Mouse (Mus musculus): ENCODE results near the gene Tenm3. TPM values are rescaled to one million over a fixed set of nuclear protein-coding genes. Genes with fewer than 3 reads are reported as not detected.

Tenm3 gene
- polyA plus RNA-seq, 2 experiments from 2014 or later = 0.22 TPM; not detected in 1

- ATAC-seq = no peak
Observed at GRCm38 (mm10) chr8:48803070-48803469, 40.7 kb downstream of the Tenm3 start.

DNA sequence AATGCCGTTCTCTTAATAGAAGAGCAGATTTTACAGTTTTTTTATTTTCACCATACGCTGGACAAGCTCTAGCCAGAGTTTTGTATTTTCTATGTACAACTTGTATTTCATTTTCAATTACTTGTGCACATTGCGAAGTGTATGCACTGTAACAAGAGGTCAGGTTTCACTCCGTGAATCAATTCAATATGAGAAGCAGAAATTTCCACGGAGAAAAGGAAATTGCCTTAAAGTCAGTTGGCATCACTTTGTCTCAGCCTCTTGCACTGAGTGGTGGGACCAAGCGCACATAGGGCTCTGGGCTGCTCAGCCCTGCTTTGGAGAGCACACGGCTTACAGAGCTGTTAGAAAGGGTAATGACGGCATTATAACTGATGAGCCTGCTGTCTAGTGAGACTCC lies 41.5 kb downstream of the Tenm3 start:
- no peak for ATAC-seq

GRCm38 (mm10) chr8:48797955-48798359 lies 45.8 kb downstream of the Tenm3 start:
- ATAC-seq = no peak

DNA sequence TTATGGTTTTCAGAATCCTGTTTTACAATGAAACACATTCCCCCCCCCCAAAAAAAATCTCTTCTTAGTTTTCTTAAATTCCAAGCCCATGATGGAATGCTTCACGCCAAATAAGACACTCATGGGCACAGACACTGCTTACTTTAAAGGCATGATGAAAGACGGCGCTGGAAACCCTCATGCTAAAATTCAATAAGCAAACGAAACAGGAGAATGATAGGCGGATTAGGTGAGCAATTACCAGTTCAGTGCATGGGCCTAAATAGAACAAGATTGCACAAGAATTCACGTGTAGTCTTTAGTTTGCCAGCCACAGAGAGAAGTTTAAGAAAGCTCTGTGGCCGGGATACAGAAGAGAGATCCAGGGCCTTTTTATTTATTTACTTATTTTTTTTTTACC lies 49.5 kb downstream of the Tenm3 start:
- no peak for ATAC-seq

GRCm38 (mm10) chr8:48793729-48794128 lies 50.0 kb downstream of the Tenm3 start:
- no peak for ATAC-seq

DNA sequence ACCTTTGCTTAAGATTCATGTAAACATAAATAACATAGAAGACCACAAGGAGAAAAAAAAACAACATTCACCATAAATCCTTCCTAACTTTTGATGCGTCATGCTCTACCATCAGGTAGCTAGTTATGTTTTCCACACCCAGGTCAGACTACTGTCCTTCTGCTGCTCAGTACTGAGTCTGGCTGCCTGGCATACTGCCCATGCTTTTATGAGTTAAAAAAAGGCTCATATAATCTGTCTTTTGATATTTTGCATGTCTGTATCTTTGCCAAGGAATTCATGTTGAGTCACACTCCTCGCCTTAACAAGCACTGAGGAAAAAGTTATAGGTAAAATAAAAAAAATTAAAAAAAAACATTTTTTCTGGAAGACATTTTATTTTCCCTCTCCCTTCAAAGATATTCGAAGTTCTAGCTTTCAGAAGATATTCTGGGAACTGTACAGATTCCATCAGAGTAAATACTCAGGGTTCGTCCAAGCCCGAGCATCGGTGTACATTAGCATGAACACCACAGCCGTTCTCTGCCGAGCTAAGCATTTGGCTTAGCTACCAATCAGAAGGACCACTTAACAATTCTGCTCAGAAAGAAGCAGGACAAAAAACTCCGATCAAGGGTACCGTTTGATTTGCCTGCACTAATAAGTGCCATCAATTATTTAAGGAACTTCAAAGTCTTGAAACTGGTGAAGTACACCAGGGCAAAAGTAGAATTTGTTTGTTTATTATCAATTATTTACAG lies 51.0 kb downstream of the Tenm3 start:
- no peak for ATAC-seq

DNA sequence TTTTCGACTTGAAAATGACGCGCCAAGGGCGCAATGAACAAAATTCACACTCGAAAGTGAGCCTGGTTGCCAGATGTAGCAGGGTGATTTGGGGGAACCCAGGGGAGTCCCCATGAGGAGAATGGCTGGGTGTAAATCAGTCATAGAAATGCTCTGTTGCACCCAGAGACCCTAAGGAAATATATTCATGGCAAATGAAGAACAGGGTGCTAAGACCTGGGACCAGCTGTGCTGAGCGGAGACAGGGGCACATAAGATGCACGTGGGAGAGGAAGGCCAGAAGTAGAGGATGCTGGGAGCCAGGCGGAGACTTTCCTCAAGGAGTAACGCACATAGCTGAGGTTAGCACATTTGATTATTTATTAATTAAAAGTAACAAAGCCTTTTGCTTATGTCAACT lies 60.4 kb downstream of the Tenm3 start:
- ATAC-seq = no peak

DNA sequence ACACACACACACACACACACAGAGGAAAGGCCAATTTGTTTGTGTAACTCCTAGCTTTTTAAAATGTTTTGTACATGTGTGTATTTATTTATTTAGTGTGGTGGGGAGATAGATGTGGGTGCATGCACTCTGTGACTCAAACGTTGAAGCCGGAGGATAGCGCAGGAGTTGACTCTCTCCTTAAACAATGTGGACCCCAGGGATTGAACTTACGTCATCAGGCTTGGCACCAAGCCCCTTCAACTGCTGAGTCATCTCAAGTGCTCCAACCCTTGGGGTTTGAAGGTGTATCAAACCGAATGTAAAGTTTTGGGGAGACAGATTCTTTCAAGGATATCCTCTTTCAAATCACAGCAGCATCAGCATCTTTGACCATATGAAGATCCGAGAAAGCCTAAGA lies 63.1 kb downstream of the Tenm3 start:
- ATAC-seq = no peak

GRCm38 (mm10) chr8:48779194-48779593 lies 64.6 kb downstream of the Tenm3 start:
- no peak for ATAC-seq

DNA sequence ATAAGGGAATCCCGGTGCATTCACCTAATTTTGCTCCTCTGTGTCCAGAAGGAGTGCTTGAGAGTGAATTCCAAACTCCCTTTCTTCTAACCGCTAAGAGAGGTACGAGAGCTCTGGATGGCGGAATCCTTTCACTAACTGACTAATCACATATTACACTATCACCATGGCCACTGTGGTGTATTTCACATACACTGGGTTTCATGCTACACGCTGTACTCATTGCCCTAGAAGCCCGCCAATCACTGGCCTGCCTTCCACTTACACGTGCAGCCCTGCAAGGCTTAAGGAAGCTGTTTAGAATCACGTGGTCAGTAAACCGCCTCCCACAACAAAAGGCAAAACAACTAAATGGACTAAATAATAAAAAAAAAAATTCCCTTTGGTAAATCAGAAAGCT lies 67.7 kb downstream of the Tenm3 start:
- no peak for ATAC-seq

GRCm38 (mm10) chr8:48775531-48776037 lies 68.2 kb downstream of the Tenm3 start:
- ATAC-seq = no peak

- no peak for ATAC-seq
Observed at GRCm38 (mm10) chr8:48774837-48775236, 68.9 kb downstream of the Tenm3 start.

GRCm38 (mm10) chr8:48766545-48767234 lies 77.1 kb downstream of the Tenm3 start:
- no peak for ATAC-seq

DNA sequence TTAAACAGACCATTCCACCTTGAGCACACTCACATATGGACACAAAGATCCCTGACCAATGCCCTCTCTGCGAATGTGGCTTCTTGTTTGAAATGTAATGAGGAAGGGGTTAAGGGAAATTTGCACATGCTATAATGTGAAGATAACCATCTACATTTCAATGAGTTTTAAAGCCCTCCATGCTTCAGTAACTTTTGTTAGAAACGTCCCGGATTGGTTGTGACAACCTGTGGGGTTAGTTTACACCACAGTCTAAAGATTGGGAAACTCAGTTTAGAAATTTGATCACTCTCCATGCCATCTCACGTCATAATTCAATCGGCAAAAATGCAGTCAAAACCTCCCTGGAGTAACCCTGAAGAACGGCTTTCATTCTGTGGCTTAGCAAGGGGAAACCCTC lies 78.5 kb downstream of the Tenm3 start:
- ATAC-seq = no peak

DNA sequence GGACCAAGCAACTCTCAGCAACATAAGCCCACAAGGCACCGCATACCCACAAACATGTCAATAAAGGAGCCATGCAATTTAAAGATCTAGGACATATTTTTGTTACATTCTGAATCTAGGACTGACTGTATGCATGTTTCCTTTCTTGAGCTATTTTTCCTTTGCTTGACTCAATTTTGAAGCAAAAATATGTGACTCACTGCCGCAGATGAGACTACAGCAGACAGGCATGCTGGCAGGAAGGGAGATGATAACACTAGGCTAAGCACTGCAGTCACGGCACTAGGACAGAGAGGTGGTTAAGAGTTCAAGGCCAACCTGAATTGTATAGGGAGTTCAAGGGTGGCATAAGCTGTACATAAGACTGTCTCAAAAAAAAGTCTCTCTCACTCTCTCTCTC lies 79.7 kb downstream of the Tenm3 start:
- no peak for ATAC-seq

DNA sequence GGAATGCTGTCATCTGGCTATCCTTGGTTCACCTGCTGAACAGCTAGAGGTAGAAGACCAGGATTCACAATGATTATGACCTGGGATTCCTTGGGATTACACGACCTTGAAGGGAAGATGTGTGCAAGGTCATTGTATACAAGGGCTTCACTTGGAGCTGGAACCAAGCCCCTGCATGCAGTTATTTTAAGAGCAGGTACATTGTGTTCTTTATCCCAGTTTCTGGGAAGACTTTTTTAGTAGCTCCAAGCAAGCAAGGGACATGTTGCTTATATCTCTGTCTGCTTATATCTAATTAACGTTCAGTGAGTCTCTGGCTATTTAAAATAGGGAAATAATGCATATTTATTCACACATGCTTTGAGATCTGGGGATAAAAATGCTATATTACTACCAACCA lies 86.9 kb downstream of the Tenm3 start:
- ATAC-seq = no peak

- no peak for ATAC-seq
Observed at GRCm38 (mm10) chr8:48755492-48755891, 88.3 kb downstream of the Tenm3 start.

- no peak for ATAC-seq
Observed at GRCm38 (mm10) chr8:48754959-48755358, 88.8 kb downstream of the Tenm3 start.

DNA sequence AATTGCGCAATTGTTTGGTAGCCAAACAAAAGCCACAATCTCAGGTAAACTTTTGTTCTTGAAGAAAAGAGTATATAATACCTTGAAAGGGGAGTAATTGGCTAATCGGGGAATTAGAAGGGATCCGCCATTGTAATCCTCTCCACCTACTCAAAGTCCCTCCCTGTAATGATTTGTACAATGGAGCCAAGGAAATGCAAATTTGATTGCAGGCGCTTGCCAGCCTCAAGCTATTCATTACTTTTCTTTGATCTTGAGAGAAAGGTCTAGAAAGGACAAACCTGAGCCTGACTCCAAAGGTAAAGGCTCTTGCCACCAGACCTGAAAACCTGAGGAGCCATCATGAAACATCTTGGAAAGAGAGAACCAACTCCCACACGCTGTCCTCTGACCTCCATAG lies 91.8 kb downstream of the Tenm3 start:
- ATAC-seq = no peak

- no peak for ATAC-seq
Observed at GRCm38 (mm10) chr8:48748503-48749059, 95.2 kb downstream of the Tenm3 start.

DNA sequence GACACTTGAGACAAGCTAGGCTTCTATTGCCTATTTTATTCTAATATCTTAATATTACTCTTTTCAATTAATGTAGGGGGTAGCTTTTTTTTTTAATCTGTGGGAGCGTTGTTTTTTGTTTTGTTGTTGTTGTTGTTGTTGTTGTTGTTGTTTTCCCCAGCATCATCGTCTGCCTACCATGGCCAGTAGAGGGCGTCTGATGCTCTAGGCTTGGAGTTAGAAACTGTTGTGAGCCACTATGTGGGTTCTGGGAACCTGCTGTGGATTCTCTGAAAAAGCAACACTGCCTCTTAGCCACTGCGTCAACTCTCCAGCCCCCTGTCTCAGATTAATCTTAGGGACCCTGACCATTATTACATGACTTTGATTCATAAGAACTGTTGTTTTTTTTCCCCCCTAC lies 99.8 kb downstream of the Tenm3 start:
- no peak for ATAC-seq

DNA sequence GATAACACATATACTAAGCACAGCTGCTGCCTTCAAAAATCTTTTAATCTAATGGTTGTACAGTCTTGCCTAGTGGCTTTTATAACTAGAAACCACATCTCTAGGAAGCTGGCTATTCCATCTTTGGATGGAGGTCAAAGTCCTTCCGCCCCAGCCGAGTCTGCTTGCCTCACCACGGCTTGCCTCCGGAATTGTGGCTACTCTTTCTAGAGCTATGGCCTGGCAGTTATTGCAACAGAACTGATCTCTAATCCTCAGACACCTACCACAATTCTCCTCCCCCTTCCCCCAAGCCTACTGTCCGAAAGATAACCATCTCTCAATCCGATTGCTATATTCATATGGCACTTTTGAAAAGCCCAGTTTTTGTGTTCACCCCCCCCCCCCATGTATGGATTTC lies 101.0 kb downstream of the Tenm3 start:
- no peak for ATAC-seq

DNA sequence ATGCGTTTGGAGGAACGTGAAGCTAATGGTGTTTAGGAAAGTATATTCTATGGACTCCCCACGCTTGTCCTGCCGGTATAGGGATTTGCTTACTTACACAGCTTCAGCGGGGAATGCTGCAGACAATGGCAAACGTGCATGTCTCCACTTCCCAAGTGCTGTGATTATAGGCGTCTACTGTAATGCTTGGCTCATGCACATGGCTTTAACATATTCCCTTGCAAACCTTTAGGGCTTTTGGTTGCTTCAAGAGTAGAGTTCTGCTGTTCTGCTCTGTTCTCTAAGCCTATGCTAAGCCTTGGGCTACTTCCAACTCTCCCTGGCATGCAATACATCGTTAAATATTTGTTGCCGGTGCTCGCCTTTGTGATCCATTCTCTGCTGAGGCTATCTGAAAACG lies 102.8 kb downstream of the Tenm3 start:
- ATAC-seq = no peak

Measured in CD4-positive, CD25-positive, alpha-beta regulatory T cell, adult 4 months (primary cell).